Mouse (Mus musculus) forebrain, embryonic 15.5 days (tissue): ENCODE results near the gene Zdhhc5. TPM values are rescaled to one million over a fixed set of nuclear protein-coding genes. Genes with fewer than 3 reads are reported as not detected.
"Not testable (repeated sequence)": the region's sequence is repeated elsewhere in the genome, so short reads cannot be mapped to it uniquely, and the experiment has no call there.

ENCODE experiments used
- ATAC-seq: fragments of 200-750 bp; cut with Nextera tagmentation; replicated peaks from 2 replicates; pipeline ENCODE4 v1.8.0; 2017; ENCODE audit warnings: mild to moderate bottlenecking, moderate TSS enrichment, moderate library complexity
- H3K27ac ChIP-seq: fragments of 300-500 bp; sonication (generic); replicated peaks from 2 replicates; pipeline ENCODE4 v1.5.1; 2015; ENCODE audit warnings: mild to moderate bottlenecking, inconsistent platforms
- H3K27me3 ChIP-seq: fragments of 300-500 bp; sonication (generic); 2 replicates; pipeline ENCODE4 v1.6.1; 2015; ENCODE audit warnings: inconsistent platforms
- H3K36me3 ChIP-seq: fragments of 300-500 bp; sonication (generic); 2 replicates; pipeline ENCODE4 v1.6.1; 2015; ENCODE audit warnings: mild to moderate bottlenecking, inconsistent platforms
- H3K4me1 ChIP-seq: fragments of 300-500 bp; sonication (generic); 2 replicates; pipeline ENCODE4 v1.6.1; 2015; ENCODE audit warnings: inconsistent platforms
- H3K4me2 ChIP-seq: fragments of 300-500 bp; sonication (generic); replicated peaks from 2 replicates; pipeline ENCODE4 v1.6.1; 2015; ENCODE audit warnings: mild to moderate bottlenecking, inconsistent platforms
- H3K4me3 ChIP-seq: fragments of 300-500 bp; sonication (generic); 2 replicates; pipeline ENCODE4 v1.5.1; 2015; ENCODE audit warnings: mild to moderate bottlenecking, inconsistent platforms
- H3K9ac ChIP-seq: fragments of 300-500 bp; sonication (generic); replicated peaks from 2 replicates; pipeline ENCODE4 v1.6.1; 2015; ENCODE audit warnings: mild to moderate bottlenecking, inconsistent platforms
- H3K9me3 ChIP-seq: fragments of 300-500 bp; sonication (generic); 2 replicates; pipeline ENCODE4 v1.6.1; 2016; ENCODE audit warnings: inconsistent platforms
- WGBS: fragments of 180-500 bp; shearing (Covaris S2); methylation state at CpG from one replicate; pipeline ENCODE4 v1.1.7; 2015; ENCODE audit warnings: mixed read lengths; 5-methylcytosine and 5-hydroxymethylcytosine counted together
- polyA plus RNA-seq: library from polyadenylated mRNA; unstranded; fragments of >200 nt; fragmentation: Nextera tagmentation; extraction: Ambion mirVana; gene quantifications from 2 replicates; pipeline ENCODE4 v1.2.1, GENCODE M21; 2015

Gene Zdhhc5
- polyA plus RNA-seq, 1 experiment from 2014 or later: 19.3 TPM

DNA sequence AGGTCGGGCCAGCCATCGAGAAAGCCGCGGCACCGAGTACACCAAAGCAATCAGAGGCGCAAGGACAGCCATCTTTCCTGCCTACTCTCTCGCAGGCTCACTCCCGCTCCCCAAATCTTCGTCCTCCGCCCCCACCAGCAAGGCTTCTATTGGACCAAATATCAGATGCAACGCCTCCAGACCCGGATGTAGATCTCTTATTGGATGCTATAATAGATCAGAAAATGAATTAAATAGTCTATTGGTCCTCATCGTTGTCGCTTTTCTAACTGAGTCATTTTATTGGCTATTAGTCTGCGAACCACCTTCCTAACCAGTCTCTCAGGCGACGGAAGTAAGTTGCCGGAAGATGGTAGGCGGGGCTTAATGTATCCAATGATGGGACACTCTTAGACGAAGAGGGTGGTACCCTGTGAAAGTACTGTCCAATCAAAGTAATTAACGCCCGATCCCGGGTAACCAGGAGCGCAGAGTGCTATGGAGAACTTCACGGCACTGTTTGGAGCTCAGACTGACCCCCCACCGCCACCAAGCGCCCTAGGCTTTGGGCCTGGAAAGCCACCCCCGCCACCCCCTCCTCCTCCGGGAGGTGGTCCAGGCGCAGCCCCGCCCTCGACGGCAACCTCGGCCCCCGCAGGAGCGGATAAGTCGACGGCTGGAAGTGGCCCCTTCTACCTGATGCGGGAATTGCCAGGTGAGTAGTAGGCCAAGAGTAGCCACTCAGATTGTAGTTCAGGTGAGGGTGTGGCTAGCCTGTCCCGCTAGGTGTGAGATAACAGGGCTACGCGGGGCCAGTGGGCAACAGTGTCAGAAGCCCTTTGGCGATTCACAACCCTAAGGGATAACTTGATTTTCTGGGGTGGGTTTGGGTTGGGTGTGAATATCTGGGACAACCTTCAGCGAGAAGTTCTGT lies 36.8 kb downstream of the Zdhhc5 start, which contains the start of the genes Gm28635 and Med19:
Gene Gm28635 (minus strand): TSS at position 74 of the 913 bp plus-strand sequence.
Gene Med19 (plus strand): TSS at position 435 of the 913 bp plus-strand sequence.
- Histone ChIP-seq H3K27ac (peak within 1 kb of the TSS; percentile 76), H3K27me3 (no peaks in the 10 kb centered on the region), H3K4me2 (peak within 1 kb of the TSS; percentile 64), H3K9me3 (no peaks in the 10 kb centered on the region), H3K9ac (peak within 1 kb of the TSS; percentile 76), H3K4me1 (peaks cover 25% of the 10 kb centered on the region), H3K36me3 (peaks cover 29% of the 10 kb centered on the region), H3K4me3 (peak within 1 kb of the TSS; percentile 82)
- WGBS: under 1% methylated on average over 44 of the region's 44 CpGs
- peak; percentile 100 for ATAC-seq

DNA sequence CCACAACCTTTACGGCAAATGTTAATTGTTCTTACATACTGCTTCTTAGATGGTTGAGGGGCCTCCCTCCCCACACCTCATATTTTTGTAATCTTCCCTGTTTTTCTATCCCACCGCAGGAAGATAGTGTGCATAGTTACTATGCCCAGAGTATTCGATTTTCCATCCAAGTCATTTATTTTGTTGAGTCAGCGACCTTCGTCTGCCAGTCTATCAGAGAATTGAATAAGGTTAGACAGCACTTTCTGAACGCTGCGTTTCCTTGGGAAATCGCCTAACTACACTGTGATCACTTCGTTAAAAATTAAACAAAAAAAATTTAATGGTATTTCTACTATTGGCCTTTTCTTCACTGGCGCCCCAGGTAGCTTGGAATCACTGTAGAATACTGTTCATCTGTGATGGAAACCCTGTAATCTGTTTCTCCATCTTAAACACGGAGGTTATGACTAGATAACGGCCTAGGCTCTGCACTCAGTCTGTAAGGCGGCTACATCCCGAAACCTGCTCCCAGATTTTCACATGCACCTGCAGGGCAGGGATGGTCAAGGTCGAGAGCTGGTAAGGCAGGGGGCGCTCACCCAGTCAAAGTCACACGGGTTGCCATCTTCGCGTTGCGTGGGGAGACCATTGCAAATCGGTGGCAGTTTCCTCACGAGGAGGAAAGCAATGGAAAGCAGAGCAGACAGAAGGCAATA lies 37.6 kb downstream of the Zdhhc5 start:
- no peaks in the 10 kb centered on the region for H3K9me3 ChIP-seq

DNA sequence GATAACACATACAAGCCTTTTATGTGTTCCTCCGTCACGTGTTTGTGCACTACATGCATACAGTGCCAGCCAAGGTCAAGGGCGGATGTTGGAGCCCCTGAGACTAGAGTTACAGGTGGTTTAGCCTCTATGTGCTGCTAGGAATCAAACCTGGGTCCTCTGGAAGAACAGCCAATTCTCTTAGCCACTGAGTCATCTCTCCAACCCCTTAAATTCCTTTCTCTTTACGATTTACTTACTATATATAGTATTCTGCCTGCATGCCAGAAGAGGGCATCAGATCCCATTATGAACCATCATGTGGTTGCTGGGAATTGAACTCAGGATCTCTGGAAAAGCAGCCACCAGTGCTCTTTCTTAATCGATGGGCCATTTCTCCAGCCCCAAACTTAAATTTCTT lies 43.4 kb downstream of the Zdhhc5 start:
- Histone ChIP-seq H3K27ac (peak overlapping the region; percentile 92), H3K36me3 (peaks cover 41% of the 10 kb centered on the region)
- not testable (repeated sequence) for H3K4me3 ChIP-seq

More for the DNA sequence above, 37.6 kb downstream of the Zdhhc5 start:
- ATAC-seq: peak; percentile 47
- Histone ChIP-seq H3K9ac (peak overlapping the region; percentile 67), H3K27ac (peak overlapping the region; percentile 76), H3K27me3 (no peaks in the 10 kb centered on the region), H3K36me3 (peaks cover 36% of the 10 kb centered on the region), H3K4me1 (peaks cover 25% of the 10 kb centered on the region), H3K4me2 (peak overlapping the region; percentile 64), H3K4me3 (peak overlapping the region; percentile 82)
- 10% methylated on average over 22 of the region's 22 CpGs for WGBS

DNA sequence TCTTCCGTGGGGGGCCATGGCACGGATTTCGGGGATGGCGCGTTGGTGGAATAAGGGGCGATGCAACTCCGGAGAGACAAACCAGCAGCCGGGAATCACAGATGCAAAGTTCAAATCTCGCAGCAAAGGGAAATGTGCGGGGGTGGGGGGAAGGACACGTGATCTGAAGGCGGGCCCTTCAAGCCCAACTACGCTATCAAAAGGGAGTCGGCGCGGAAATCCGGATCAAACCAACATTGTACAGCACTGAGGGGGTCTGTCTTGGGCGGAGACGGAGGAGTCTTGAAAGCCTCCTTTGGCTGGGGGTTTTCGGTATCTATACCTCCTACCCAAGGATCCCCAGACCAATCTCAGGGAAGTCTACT lies 44.4 kb downstream of the Zdhhc5 start, which contains the start of gene Selenoh:
Gene Selenoh (minus strand): TSS at position 202 of the 365 bp plus-strand sequence.
- H3K4me1 ChIP-seq: peaks cover 22% of the 10 kb centered on the region
- H3K36me3 ChIP-seq: peaks cover 34% of the 10 kb centered on the region
- H3K4me2 ChIP-seq: peak within 1 kb of the TSS; percentile 80
- H3K27ac ChIP-seq: peak within 1 kb of the TSS; percentile 92
- peak within 1 kb of the TSS; percentile 93 for H3K9ac ChIP-seq
- H3K9me3 ChIP-seq: no peaks in the 10 kb centered on the region
- under 1% methylated on average over 20 of the region's 20 CpGs for WGBS
- peak; percentile 98 for ATAC-seq
- H3K27me3 ChIP-seq: no peaks in the 10 kb centered on the region
- H3K4me3 ChIP-seq: peak within 1 kb of the TSS; percentile 98

More for the DNA sequence above, 43.4 kb downstream of the Zdhhc5 start:
- peaks cover 27% of the 10 kb centered on the region for H3K4me1 ChIP-seq
- not testable (repeated sequence) for ATAC-seq, H3K9me3 ChIP-seq, H3K27me3 ChIP-seq, H3K9ac ChIP-seq
- peak overlapping the region; percentile 80 for H3K4me2 ChIP-seq
- WGBS: 68% methylated on average over 4 of the region's 5 CpGs

DNA sequence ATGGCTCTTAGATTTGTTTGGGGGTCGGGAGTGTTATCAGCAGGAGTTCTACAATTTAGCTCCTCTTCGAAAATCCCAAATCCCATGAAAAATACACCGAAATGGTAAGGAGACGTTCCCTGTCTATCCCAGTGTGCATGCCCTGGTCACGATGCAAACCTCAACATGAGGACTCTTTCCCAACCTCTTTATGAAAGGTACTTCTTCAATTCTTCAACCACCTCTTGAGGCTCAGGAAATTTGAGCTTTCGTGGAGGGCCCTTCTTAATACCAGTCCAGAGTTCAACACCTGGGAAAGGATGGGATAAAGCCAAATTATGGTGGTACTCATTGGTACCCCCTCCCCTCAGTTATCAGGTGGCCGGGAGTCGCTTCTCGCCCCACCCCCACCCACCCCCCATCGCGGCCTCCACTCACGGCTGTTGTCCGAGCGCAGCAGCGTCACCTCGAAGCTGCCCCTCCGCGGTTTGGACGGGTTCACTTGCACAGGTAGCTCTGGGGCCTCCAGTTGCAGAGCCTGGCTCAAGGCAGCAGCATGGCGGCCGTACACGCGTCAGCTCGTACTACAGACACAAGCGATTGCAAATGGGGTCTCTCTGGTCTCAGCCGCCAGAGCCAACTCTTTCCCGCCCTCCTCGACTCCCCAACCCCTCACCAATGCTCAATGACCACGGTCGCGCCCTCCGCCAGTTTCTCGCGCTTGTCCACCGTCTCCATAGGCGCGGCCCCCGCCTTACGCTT lies 45.0 kb downstream of the Zdhhc5 start:
- Histone ChIP-seq H3K9ac (peak overlapping the region; percentile 93), H3K27ac (peak overlapping the region; percentile 92), H3K27me3 (no peaks in the 10 kb centered on the region), H3K4me1 (peaks cover 22% of the 10 kb centered on the region), H3K4me2 (peak overlapping the region; percentile 80), H3K9me3 (no peaks in the 10 kb centered on the region), H3K4me3 (peak overlapping the region; percentile 98), H3K36me3 (peaks cover 30% of the 10 kb centered on the region)
- 2% methylated on average over 39 of the region's 39 CpGs for WGBS
- peak; percentile 76 for ATAC-seq

DNA sequence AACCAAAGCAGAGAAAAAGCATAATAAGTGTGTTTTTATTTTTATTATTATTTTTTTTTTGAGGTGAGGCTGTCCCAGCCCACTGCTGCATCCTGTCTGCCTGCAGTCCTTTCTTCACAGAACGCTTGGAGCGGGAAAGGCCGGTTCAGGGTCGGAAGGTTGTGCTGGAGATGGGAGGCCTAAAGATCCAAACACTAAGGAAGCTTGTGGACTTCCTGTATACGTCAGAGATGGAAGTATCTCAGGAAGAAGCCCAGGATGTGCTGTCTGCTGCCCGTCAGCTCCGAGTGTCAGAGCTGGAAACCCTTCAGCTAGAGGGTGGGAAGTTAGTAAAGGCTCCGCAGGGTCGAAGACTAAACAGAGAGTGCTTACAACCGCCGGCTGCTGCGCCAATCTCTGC lies 48.9 kb downstream of the Zdhhc5 start:
- Histone ChIP-seq H3K9ac (no peak overlapping the region), H3K27ac (no peak overlapping the region), H3K4me3 (no peak overlapping the region), H3K36me3 (peaks cover 11% of the 10 kb centered on the region; the same call in 1 of the 2 replicates), H3K4me1 (peaks cover 18% of the 10 kb centered on the region), H3K9me3 (no peaks in the 10 kb centered on the region), H3K27me3 (no peaks in the 10 kb centered on the region), H3K4me2 (no peak overlapping the region)
- no peak for ATAC-seq
- WGBS: 73% methylated on average over 12 of the region's 12 CpGs

DNA sequence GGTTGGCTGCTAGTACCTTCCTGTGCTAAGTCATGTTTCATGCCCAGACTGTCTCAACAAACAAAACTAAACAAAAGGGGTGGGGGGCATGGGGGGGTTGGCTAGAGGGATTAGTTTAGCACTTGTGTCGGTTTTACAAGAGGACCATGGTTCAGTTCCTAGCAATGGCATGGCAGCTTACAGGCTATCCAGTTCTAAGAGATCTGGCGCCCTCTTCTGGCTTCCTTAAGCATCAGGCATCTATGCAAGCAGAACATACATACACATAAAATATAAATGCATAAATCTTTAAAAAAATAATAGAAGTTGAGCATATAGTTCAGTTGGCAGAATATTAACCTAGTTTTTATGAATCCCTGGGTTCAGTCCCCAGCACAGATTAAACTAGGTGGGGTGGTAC lies 52.1 kb downstream of the Zdhhc5 start:
- Histone ChIP-seq H3K9me3 (no peaks in the 10 kb centered on the region), H3K4me1 (no peaks in the 10 kb centered on the region), H3K27ac (no peak overlapping the region), H3K36me3 (no peaks in the 10 kb centered on the region), H3K9ac (no peak overlapping the region), H3K27me3 (no peaks in the 10 kb centered on the region), H3K4me2 (no peak overlapping the region), H3K4me3 (no peak overlapping the region)
- no peak for ATAC-seq
- 24% methylated on average over 2 of the region's 2 CpGs for WGBS

DNA sequence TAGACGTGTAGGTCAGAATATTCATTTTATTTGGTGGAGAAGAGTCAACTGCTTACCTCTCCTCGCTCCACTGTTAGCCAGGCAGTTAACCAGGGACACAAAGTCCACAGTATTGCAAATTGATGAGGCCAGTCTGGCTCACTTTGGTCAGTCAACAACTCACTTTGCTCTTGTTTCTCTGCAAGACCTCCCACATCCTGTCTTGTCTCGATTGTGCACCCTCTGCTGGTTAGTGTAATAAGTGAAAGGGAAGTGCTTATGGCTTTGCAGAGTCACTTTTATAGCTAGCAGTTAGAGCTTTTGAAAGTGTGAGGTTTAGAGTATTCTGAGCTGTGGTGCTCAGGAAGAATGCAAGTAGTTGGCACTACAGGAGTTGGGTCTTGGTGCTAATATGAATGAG lies 54.7 kb downstream of the Zdhhc5 start:
- H3K4me2 ChIP-seq: no peak overlapping the region
- H3K27ac ChIP-seq: no peak overlapping the region
- 73% methylated on average over 3 of the region's 3 CpGs for WGBS
- H3K4me1 ChIP-seq: no peaks in the 10 kb centered on the region
- ATAC-seq: no peak
- H3K9me3 ChIP-seq: no peaks in the 10 kb centered on the region
- no peak overlapping the region for H3K4me3 ChIP-seq
- no peaks in the 10 kb centered on the region for H3K27me3 ChIP-seq
- no peaks in the 10 kb centered on the region for H3K36me3 ChIP-seq
- no peak overlapping the region for H3K9ac ChIP-seq

DNA sequence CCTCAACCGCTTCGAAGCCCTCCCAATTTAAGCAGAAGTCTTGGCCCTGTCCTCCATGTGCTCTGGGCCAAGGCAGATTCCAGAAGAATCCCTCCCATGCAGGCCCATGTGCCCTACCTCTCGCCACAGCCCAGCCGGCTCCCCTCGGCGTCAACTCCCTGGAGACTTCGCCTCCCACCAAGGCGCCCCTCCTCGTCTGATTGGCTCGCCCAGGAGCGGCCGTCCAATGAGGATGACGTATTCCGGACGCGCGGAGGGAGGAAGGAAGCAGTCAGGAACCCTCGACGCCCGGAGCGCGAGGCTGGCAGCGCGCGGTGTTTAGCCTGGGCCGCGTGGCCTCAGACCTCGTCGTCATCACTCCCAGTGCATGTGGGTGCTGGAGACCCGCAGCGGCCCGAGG lies 56.2 kb downstream of the Zdhhc5 start, which contains the start of gene Btbd18:
Gene Btbd18 (plus strand): TSS at position 274 of the 400 bp plus-strand sequence.
- Histone ChIP-seq H3K36me3 (no peaks in the 10 kb centered on the region), H3K4me1 (no peaks in the 10 kb centered on the region), H3K27ac (no peak within 1 kb of the TSS), H3K9ac (no peak within 1 kb of the TSS), H3K27me3 (no peaks in the 10 kb centered on the region), H3K4me2 (no peak within 1 kb of the TSS), H3K9me3 (no peaks in the 10 kb centered on the region), H3K4me3 (no peak within 1 kb of the TSS)
- WGBS: 93% methylated on average over 32 of the region's 32 CpGs
- ATAC-seq: no peak

DNA sequence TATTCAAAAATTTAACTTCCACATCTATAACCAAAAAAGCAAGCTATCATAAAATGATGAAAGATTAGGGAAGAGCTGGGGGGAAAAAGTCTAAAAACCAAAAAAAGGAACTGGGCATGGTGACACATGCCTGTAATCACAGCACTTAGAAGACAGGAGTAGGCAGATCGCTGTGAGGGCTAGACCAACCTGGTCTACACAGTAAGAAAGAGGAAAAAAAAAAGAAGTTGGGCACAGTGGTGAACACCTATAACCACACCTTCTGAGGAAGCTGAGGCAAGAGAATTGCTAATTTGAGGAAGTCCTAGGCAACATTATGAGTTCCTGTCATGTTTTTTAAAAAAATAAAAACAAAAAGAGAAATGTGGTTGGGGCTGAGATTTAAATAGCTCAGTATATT lies 59.1 kb downstream of the Zdhhc5 start:
- Histone ChIP-seq H3K9me3 (no peaks in the 10 kb centered on the region), H3K36me3 (no peaks in the 10 kb centered on the region), H3K27me3 (no peaks in the 10 kb centered on the region), H3K9ac (no peak overlapping the region), H3K4me2 (no peak overlapping the region), H3K4me3 (no peak overlapping the region), H3K4me1 (peaks cover 9% of the 10 kb centered on the region; the same call in 1 of the 2 replicates), H3K27ac (no peak overlapping the region)
- no peak for ATAC-seq
- 74% methylated on average over 1 of the region's 1 CpGs for WGBS

DNA sequence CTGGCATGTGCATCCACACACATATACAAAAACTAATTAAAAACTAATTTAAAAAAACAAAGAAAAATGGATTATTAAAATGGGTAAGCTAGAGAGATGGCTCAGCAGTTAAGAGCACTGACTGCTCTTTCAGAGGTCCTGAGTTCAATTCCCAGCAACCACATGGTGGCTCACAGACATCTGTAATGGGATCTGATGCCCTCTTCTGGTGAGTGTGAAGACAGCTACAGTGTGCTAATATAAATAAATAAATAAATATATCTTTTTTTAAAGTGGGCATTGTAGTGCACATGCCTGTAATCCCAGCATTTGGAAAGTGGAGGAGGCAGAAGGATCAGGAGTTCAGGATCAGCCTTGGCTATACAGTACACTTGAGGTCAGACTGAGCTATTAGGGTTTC lies 61.6 kb downstream of the Zdhhc5 start:
- no peak for ATAC-seq

More for the DNA sequence above, 61.6 kb downstream of the Zdhhc5 start:
- Histone ChIP-seq H3K36me3 (no peaks in the 10 kb centered on the region), H3K9me3 (no peaks in the 10 kb centered on the region), H3K9ac (no peak overlapping the region), H3K27ac (no peak overlapping the region), H3K4me1 (peaks cover 9% of the 10 kb centered on the region; the same call in 1 of the 2 replicates), H3K27me3 (no peaks in the 10 kb centered on the region), H3K4me2 (no peak overlapping the region), H3K4me3 (no peak overlapping the region)
